Mouse (Mus musculus): Measurements from ENCODE around the gene Dclk1.

The Dclk1 gene

GRCm38 (mm10) chr3:55532175-55532973 is 290.2 kb downstream of the Dclk1 start:
- in situ Hi-C loops (cut with MboI; ENCODE audit: unreplicated experiment in 2 of 2): no loop called here

DNA sequence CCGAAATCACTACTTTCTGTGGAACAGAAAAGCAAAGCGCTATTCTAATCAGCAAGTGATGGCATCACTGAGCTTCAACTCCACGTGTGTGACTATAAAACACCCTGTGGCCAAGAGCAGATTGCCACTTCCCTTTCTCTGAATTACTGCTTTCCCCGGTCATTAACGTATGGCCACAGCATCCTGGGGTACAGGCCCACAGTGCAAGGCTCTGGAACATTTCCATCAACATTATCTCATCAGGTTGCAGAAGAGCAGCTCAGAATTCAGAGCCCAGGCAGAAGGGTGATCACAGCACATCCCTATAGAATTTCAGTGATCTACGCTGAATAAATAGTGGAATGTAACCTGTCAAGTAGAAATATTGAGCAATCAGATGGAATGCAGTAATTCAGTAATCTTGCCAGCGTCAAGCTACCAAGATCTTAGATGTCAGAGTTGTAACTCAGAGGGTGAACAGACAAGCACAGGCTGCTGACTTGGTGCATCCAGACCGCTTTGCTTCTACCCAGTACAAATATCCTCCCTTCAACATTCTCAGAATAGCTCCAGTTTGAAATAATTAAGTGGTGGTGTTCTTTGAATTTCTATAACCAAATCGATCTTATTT is 293.5 kb downstream of the Dclk1 start:
- in situ Hi-C loops (cut with MboI; ENCODE audit: unreplicated experiment in 2 of 2): no loop called here

GRCm38 (mm10) chr3:55536901-55537300 is 294.7 kb downstream of the Dclk1 start:
- in situ Hi-C loops (cut with MboI; ENCODE audit: unreplicated experiment in 2 of 2): no loop called here

DNA sequence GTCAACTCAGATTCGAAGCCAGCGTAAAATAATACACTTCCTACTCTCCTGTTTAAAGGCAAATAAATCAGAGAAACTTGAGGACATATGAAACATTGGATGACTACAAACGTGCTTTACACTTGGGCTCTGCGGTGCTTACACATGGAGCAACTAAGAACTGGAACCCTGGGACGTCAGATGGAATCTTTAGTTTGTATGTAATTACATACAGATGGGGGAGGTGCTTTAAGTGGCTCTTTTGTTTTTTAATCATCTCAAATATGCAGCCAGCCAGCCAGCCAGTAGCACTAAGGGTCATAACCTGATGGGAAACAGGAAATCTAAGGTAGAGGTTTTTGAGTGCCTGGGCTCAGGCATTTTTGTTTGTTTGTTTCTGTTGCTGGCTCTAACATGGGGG is 295.6 kb downstream of the Dclk1 start:
- in situ Hi-C loops (cut with MboI; ENCODE audit: unreplicated experiment in 2 of 2): no loop called here

DNA sequence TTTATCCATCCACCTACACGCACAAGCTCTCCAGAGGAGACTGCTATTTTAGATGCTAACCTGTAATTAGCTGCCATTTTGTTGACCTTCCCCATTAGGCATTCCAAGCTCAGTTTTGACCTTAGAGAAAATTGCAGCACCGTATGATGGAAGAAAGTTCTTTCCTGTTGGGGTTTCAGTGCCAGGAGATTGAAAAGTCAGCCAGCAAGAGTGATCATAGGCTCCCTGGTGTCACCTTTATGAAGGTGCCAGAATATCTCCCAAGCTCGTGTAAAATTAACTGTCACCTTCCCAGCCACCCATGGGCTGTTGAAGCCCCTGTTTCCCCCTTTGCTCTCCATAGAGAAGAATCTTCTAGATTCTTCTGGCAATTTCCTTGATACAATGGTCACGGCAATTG is 297.2 kb downstream of the Dclk1 start:
- in situ Hi-C loops (cut with MboI; ENCODE audit: unreplicated experiment in 2 of 2): no loop called here

DNA sequence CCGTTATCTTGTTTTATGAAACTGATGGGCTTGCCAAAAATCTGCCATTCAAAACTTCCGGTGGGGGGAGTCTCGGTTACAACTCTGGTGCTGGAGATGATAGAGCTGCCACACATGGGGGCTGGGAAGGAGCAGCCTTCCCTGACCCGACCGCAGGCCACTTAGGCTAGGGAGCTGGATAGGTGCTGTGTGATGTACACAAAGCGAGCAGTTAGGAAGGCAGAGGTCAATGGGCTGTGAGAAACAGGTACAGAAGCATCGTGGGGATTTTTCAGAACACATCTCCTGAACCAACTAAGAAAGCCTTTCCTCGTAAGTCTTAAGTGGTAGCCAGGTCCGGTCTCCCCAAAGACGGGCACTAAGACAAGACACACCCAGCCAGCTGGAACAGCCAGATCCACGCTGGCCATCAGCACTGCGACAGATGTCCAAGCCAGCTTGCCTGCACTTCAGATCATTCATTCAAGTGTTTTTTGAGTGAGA is 297.7 kb downstream of the Dclk1 start:
- in situ Hi-C loops (cut with MboI; ENCODE audit: unreplicated experiment in 2 of 2): no loop called here

GRCm38 (mm10) chr3:55540406-55541140 is 298.4 kb downstream of the Dclk1 start:
- in situ Hi-C loops (cut with MboI; ENCODE audit: unreplicated experiment in 2 of 2): no loop called here

GRCm38 (mm10) chr3:55541799-55542198 is 299.6 kb downstream of the Dclk1 start:
- in situ Hi-C loops (cut with MboI; ENCODE audit: unreplicated experiment in 2 of 2): no loop called here

DNA sequence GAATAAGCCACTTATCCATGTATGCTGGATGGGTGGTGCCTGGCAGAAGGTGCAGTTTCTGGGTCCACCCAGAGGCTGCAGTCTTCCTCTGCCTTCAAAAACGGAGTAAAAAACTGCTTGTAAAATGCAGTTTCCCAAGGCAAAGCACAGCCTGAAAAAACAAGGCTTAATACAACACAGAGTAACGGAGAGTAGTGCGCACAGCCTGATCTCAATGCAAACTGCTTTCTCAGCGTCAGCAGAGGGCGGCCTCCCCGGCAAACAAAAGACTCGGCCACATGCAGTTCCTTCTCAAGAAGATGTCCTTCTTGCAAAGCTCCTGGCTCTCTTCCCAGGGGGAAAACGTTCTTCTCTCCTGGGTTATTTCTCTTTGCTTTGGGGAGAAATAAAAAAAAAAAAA is 300.1 kb downstream of the Dclk1 start:
- in situ Hi-C loops (cut with MboI; ENCODE audit: unreplicated experiment in 2 of 2): no loop called here

DNA sequence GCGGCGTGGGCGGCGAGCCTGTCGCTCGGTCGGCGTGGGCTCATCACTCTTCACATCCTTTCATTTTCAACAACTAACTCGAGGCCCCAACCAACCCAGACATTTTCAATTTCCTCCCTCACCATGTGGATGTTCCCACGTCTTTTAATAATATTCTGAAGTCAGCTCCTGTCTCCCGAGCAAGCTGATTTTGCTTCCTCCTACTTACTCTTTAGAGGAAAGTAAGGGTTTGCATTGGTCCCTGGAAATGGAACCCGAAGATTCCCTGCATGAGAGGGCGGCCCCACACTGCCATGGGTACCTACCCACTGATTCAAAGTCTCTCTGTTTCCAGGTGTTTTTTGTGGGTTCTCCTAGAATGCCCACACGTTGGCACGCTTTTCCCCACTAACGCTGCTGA is 300.8 kb downstream of the Dclk1 start:
- in situ Hi-C loops (cut with MboI; ENCODE audit: unreplicated experiment in 2 of 2): no loop called here

- in situ Hi-C loops (cut with MboI; ENCODE audit: unreplicated experiment in 2 of 2): no loop called here
Observed at GRCm38 (mm10) chr3:55543929-55544684, 301.9 kb downstream of the Dclk1 start.

DNA sequence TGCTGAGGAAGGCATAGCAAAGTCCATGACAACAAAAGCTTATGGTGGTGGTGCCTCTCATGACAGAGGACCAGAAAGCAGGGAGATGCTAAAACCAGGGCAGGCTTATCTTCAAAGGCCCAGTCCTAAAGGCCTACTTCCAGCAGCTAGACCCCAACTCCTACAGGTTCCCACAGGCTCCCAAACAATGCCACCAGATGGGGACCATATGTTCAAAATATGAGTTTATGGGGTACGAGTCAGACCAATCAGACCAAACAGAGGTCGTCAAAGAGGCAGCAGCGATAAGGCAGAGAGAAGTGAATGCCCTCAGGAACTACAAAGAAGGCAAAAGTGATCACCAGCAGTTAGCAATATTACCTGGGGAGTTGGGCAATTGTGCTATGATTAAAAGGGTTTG is 303.1 kb downstream of the Dclk1 start:
- in situ Hi-C loops (cut with MboI; ENCODE audit: unreplicated experiment in 2 of 2): no loop called here

GRCm38 (mm10) chr3:55545916-55546315 is 303.8 kb downstream of the Dclk1 start:
- in situ Hi-C loops (cut with MboI; ENCODE audit: unreplicated experiment in 2 of 2): no loop called here

GRCm38 (mm10) chr3:55547106-55547505 is 304.9 kb downstream of the Dclk1 start:
- in situ Hi-C loops (cut with MboI; ENCODE audit: unreplicated experiment in 2 of 2): no loop called here

GRCm38 (mm10) chr3:55549376-55549775 is 307.2 kb downstream of the Dclk1 start:
- in situ Hi-C loops (cut with MboI; ENCODE audit: unreplicated experiment in 2 of 2): no loop called here

DNA sequence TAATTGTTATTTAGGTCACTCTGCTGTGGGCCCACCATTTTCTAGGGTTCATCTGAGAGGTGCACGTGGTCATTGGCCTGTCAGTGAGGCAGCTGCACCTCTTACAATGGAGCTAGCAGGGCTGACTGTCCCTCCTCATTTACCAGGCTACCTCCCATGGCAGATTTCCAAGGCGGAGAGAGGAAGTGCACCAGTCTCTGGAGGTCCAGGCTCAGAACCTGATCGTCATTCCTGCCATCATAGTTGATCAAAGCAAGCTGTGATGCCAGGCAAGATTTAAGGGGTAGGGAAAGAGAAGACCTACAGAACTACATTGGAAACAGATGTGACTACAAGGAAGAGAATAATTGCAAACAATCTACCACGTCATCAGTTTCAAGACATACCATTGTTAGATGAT is 308.8 kb downstream of the Dclk1 start:
- in situ Hi-C loops (cut with MboI; ENCODE audit: unreplicated experiment in 2 of 2): no loop called here

DNA sequence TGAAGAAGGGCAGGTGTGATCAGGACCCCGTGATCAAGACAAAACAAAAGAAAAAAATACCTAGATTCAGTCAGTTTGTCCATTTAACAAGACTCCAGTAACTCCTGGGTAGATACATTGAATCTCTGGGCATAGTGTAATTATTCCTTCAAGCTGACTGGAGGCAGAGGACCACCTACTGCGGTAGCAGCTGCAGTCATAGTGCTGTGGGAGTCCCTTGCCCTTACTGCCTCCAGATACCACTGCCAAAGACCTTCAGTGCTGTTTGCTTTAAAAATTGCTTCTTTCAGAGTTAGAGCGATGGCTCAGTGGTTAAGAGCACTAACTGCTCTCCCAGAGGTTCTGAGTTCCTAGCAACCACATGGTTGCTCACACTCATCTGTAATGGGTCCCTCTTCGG is 309.7 kb downstream of the Dclk1 start:
- in situ Hi-C loops (cut with MboI; ENCODE audit: unreplicated experiment in 2 of 2): no loop called here

- in situ Hi-C loops (cut with MboI; ENCODE audit: unreplicated experiment in 2 of 2): no loop called here
Observed at GRCm38 (mm10) chr3:55553031-55553430, 310.9 kb downstream of the Dclk1 start.

- in situ Hi-C loops (cut with MboI; ENCODE audit: unreplicated experiment in 2 of 2): no loop called here
Observed at GRCm38 (mm10) chr3:55555848-55556247, 313.7 kb downstream of the Dclk1 start.

GRCm38 (mm10) chr3:55558570-55558969 is 316.4 kb downstream of the Dclk1 start:
- in situ Hi-C loops (cut with MboI; ENCODE audit: unreplicated experiment in 2 of 2): no loop called here

DNA sequence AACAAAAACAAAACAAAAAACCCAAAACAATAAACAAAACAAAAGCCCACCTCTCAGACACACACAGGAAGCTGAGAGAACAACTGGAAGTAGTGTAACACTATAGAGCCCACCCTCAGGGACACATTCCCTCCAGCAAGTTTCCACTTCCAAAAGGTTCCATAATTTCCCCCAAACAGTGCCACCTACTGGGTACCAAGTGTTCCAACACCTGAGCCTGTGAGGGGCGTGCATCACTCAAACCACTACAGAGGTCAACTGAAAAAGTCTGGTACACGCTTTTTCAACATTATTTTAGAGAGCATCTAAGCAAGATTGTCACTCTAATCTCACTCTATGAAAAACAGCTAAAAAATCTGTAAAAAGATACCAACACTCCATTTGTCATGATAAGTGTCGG is 325.3 kb downstream of the Dclk1 start:
- in situ Hi-C loops (cut with MboI; ENCODE audit: unreplicated experiment in 2 of 2): no loop called here

Measured in v-Abl transformed pro-B cells (cell line).